Mouse (Mus musculus) small intestine, adult 2 months (tissue): ENCODE data around the gene Gemin7. TPM values are rescaled to one million over a fixed set of nuclear protein-coding genes. Genes with fewer than 3 reads are reported as not detected.
"Not testable (repeated sequence)": the region's sequence is repeated elsewhere in the genome, so short reads cannot be mapped to it uniquely, and the experiment has no call there.

Experiments used
- H3K27ac ChIP-seq: fragments of 200-500 bp; 2 replicates; pipeline ENCODE4 v1.5.1; 2012; ENCODE audit warnings: low read depth, low read length, control low read depth, inconsistent platforms; ENCODE audit not compliant: insufficient read depth
- H3K27me3 ChIP-seq: fragments of 200-500 bp; 2 replicates; pipeline ENCODE4 v1.6.1; 2012; ENCODE audit warnings: mild to moderate bottlenecking, moderate library complexity, low read length, inconsistent platforms; ENCODE audit not compliant: control insufficient read depth, insufficient read depth
- H3K36me3 ChIP-seq: fragments of 200-500 bp; 2 replicates; pipeline ENCODE4 v1.6.1; 2012; ENCODE audit warnings: mild to moderate bottlenecking, low read length, control low read depth, inconsistent platforms; ENCODE audit not compliant: control insufficient read depth, insufficient read depth
- H3K4me1 ChIP-seq: fragments of 200-500 bp; 2 replicates; pipeline ENCODE4 v1.6.1; 2012; ENCODE audit warnings: low read length, inconsistent platforms, mixed read lengths; ENCODE audit not compliant: control insufficient read depth, insufficient read depth, insufficient read length
- H3K4me3 ChIP-seq: fragments of 200-500 bp; 2 replicates; pipeline ENCODE4 v1.5.1; 2012; ENCODE audit warnings: low read depth, mild to moderate bottlenecking, control low read depth, inconsistent platforms, low read length, moderate library complexity
- CTCF ChIP-seq: fragments of 200-500 bp; IDR thresholded peaks from 2 replicates; pipeline ENCODE4 v1.5.1; 2012; ENCODE audit warnings: low read depth, mild to moderate bottlenecking, control low read depth, inconsistent platforms, low read length, moderate library complexity, mixed read lengths; ENCODE audit not compliant: insufficient replicate concordance, insufficient read length; ENCODE audit errors: extremely low read depth
- POLR2A ChIP-seq: fragments of 200-500 bp; IDR thresholded peaks from 2 replicates; pipeline ENCODE4 v1.6.1; 2012; ENCODE audit warnings: low read depth, mild to moderate bottlenecking, control low read depth, inconsistent platforms, low read length, moderate library complexity
- WGBS: fragments of 180-500 bp; shearing (Covaris S2); methylation state at CpG from one replicate; pipeline ENCODE4 v1.1.7; 2018; 5-methylcytosine and 5-hydroxymethylcytosine counted together
- polyA plus RNA-seq: library from polyadenylated mRNA; depleted of rRNA; stranded (reverse); fragments of >200 nt; gene quantifications from 2 replicates; pipeline ENCODE4 v1.2.3, GENCODE M21; 2012

Gemin7 gene
- polyA plus RNA-seq, 1 experiment: 146 TPM

DNA sequence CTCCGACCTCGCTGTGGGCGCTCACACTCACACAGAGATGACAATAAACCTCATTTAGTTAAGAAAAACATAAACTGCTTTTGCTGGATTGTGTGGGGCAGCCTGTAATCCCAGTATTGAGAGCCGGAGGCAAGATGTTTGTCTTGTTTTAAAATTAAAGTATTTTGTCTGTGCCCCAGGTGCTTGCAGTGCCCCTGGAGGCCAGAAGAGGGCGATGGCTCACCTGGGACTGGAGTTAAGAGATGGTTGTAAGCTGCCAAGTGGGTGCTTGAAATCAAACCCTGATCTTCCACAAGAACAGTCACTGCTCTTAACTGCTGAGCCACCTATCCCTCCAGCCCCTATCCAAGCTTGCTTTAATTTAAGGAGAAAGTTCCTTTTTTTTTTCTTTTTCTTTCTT lies 33.6 kb upstream of the Gemin7 start:
- no peaks in the 10 kb centered on the region for H3K27me3 ChIP-seq
- peaks cover 58% of the 10 kb centered on the region for H3K36me3 ChIP-seq
- TF ChIP-seq CTCF (peak; percentile 37; the same call in 1 of the 2 replicates), POLR2A (no peak)
- no peak overlapping the region for H3K4me3 ChIP-seq
- peak overlapping the region; percentile 97 for H3K27ac ChIP-seq
- peaks cover 24% of the 10 kb centered on the region for H3K4me1 ChIP-seq
- WGBS: 80% methylated on average over 5 of the region's 5 CpGs

DNA sequence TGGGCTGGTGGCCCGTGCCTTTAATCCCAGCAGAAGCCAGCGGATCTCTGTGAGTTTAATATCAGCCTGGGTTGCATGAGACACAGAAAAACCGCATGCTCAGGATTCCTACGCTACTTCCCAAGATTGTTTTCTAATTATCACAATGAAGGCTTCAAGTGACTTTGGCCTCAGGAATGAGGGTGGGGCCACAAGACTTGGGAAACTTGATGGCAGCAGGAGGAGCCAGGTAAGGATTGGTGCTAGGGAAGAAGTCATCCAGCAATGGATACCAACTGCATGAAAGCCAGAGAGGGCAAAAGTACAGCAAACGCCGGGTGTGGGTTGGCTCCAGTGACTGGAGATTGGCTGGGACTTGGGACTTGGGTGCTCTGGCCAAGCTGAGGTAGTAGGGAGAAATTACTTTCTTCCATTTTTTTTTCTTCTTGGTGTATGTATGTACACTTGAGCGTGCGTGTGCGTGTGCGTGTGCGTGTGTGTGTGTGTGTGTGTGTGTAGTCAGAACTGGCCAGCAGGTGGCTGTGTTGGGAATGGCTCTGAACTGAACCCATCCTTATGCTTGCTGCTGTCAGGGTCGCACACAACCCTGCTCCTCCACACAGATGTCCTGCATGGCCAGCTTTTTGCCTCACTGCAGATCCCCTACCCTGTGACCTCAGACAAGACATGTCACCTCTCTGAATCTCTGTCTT lies 32.4 kb upstream of the Gemin7 start:
- peak overlapping the region; percentile 97 for H3K27ac ChIP-seq
- H3K36me3 ChIP-seq: peaks cover 49% of the 10 kb centered on the region
- WGBS: 65% methylated on average over 12 of the region's 12 CpGs
- TF ChIP-seq POLR2A (no peak), CTCF (no peak)
- H3K4me1 ChIP-seq: peaks cover 18% of the 10 kb centered on the region
- H3K4me3 ChIP-seq: no peak overlapping the region
- no peaks in the 10 kb centered on the region for H3K27me3 ChIP-seq

DNA sequence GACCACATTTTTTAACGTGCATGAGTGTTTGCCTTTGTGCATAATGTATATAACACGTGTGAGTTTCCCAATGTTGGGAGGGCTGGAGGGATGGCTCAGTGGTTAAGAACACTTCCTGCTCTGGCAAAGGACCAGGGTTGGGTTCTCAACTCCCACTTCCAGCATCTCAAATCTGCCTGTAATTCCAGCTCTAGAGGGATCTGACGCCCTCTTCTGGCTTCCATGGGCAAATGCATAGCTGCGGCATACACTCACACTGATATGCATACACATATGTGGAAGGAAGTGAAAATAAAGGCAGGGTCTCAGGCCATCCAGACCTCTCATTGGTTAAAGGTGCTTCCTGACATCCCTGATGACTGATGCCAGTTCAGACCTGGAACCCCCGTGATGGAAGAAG lies 29.9 kb upstream of the Gemin7 start:
- 83% methylated on average over 5 of the region's 5 CpGs for WGBS

DNA sequence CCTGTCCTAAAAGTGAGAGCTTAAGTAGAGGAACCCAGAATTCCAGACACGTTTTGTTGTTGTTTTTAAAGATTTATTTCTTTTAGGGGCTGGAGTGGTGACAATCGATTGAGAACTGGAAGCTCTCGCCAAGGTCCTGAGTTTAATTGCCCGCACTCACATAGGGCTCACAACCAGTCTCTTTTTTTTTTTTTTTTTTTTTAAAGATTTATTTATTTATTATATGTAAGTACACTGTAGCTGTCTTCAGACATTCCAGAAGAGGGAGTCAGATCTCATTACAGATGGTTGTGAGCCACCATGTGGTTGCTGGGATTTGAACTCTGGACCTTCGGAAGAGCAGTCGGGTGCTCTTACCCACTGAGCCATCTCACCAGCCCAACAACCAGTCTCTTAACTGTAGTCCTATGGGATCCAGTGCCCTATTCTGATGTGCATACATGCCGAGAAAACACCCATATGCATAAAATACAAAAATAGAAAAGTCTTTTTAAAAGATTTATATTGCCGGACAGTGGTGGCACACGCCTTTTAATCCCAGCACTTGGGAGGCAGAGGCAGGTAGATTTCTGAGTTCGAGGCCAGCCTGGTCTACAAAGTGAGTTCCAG lies 27.3 kb upstream of the Gemin7 start:
- not testable (repeated sequence) for H3K27me3 ChIP-seq, H3K27ac ChIP-seq
- WGBS: 53% methylated on average over 10 of the region's 10 CpGs
- Histone ChIP-seq H3K4me3 (peak overlapping the region; percentile 86), H3K4me1 (peaks cover 22% of the 10 kb centered on the region), H3K36me3 (peaks cover 24% of the 10 kb centered on the region)

More for the DNA sequence above, 29.9 kb upstream of the Gemin7 start:
- no peak for TF ChIP-seq CTCF
- no peak for TF ChIP-seq POLR2A
- peaks cover 18% of the 10 kb centered on the region for H3K4me1 ChIP-seq
- no peak overlapping the region for H3K27ac ChIP-seq
- H3K36me3 ChIP-seq: peaks cover 31% of the 10 kb centered on the region
- H3K27me3 ChIP-seq: no peaks in the 10 kb centered on the region
- no peak overlapping the region for H3K4me3 ChIP-seq

DNA sequence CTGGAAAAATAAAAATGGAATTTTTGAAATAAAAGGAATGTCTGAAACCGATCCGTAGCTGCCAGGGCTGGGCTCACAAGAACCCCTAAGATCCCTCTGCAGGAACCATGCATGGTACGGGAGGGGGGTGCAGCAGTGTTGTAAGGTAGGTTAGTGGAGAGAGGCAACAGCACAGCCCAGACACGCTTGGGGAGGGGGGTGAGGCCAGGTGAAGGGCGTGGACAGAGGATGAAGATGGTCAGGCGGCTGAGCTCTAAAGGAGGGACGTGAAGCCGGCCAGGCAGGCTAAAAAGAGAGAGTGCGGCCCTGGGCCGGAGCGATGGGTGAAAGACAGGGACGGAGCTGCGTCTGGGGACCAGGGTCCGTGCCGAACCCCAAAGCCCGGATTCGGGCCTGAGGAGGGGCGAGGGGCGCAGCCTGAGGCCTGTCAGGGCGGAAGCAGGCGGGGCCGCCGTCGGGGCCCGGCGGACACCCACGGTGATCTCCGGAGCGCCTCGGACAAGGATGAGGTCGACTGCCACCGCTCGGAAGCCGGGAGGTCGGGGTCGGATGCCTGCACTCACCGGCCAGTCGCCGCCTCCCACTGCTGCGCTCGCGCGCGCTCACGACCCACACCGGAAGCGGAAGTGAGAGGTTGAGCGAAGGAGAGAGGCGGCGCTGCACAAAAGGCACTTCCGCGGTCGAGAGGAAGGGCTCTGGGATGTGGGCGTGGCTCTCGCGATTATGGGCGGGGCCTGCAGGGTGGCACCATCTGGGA lies 26.6 kb upstream of the Gemin7 start, which contains the start of gene Clasrp:
Gene Clasrp (minus strand): TSS at position 638 of the 757 bp plus-strand sequence.
- peaks cover 23% of the 10 kb centered on the region for H3K4me1 ChIP-seq
- H3K27ac ChIP-seq: peak within 1 kb of the TSS; percentile 44; the same call in 1 of the 2 replicates
- H3K27me3 ChIP-seq: no peaks in the 10 kb centered on the region
- TF ChIP-seq CTCF (no peak), POLR2A (peak; percentile 84)
- WGBS: under 1% methylated on average over 57 of the region's 57 CpGs
- H3K36me3 ChIP-seq: peaks cover 31% of the 10 kb centered on the region
- H3K4me3 ChIP-seq: peak within 1 kb of the TSS; percentile 86

DNA sequence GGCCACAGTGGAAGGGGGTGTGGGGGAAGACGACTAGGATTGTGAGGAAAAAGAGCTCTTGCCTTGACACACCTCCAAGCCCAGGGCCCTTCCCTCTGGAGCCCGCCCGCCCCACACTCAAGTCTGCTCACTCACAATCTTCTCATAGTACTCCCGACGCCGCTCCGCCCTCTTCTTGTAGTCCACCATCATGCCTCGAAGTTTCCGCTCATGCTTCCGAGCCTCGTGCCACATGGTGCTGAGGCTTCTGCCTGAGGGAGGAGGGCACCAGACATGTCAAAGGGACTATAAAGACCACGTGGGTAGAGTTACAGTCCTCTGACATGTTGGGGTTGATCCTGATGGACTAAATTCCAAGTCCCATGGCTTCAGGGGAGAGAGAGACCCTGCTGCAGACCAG lies 25.7 kb upstream of the Gemin7 start:
- H3K4me1 ChIP-seq: peaks cover 23% of the 10 kb centered on the region
- H3K4me3 ChIP-seq: peak overlapping the region; percentile 18
- no peaks in the 10 kb centered on the region for H3K27me3 ChIP-seq
- peaks cover 32% of the 10 kb centered on the region for H3K36me3 ChIP-seq
- WGBS: 63% methylated on average over 12 of the region's 12 CpGs
- no peak overlapping the region for H3K27ac ChIP-seq
- no peak for TF ChIP-seq POLR2A
- no peak for TF ChIP-seq CTCF

DNA sequence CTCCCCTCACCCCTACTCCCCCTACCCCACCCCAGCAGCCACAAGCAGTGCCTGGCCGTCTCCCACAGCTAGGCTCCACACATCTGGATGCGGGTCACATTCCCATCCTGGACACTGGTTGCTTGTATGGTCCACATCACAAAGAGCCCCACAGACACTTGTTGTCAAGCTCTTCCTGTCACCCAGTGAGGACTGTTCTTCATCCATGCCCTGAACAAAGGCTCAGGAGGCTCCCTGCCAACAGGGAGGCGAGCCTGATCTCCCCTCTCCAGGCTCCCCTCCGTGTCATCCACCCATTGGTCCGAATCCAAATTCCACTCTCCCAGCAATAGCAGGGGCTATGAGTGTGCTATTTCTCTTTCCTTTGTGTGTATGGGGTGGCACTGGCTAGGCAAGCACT lies 23.2 kb upstream of the Gemin7 start:
- Histone ChIP-seq H3K36me3 (peaks cover 38% of the 10 kb centered on the region), H3K27me3 (no peaks in the 10 kb centered on the region), H3K27ac (no peak overlapping the region), H3K4me1 (peaks cover 25% of the 10 kb centered on the region), H3K4me3 (no peak overlapping the region)
- 76% methylated on average over 5 of the region's 5 CpGs for WGBS
- TF ChIP-seq CTCF (no peak), POLR2A (no peak)
